Mouse (Mus musculus): ENCODE measurements at regions not wholly inside any gene's neighbourhood (a gene's known extent, or its start where the extent isn't known, plus 50 kb on each side); places are given as distances from the start of the nearest gene placed in this dataset.
"Not testable (repeated sequence)": the region's sequence is repeated elsewhere in the genome, so short reads cannot be mapped to it uniquely, and the experiment has no call there.

DNA sequence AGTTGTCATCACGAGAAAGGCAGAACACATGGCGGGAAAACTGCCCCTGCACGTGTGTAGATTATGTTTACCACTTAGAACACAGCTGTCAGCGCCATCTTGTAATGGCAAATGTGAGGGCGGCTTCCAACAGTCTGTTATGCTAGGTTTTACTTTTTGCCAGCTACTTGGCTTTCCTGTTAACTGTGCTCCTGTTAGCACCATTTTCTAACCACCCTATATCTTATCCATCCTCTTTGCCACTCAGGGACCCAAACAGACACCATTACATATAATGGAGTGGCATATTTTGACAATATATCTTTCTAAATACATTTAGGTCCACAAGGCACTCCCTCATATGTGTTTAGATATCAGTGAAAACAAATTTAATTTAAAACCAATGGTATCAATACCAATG, 247.7 kb upstream of the Api5 start:
- not testable (repeated sequence) for H3K27me3 ChIP-seq (replicated peaks; ENCODE audit: control insufficient read depth, insufficient read depth, low read length); H3K4me3 ChIP-seq (ENCODE audit: low read length); H3K4me2 ChIP-seq (ENCODE audit: low read depth, low read length); H3K36me3 ChIP-seq (ENCODE audit: control insufficient read depth, insufficient read depth, low read length); H3K4me1 ChIP-seq (ENCODE audit: control insufficient read depth, insufficient read depth, low read length); ATAC-seq; H3K9ac ChIP-seq (ENCODE audit: low read depth, low read length); H3K27ac ChIP-seq (ENCODE audit: low read length); H3K9me3 ChIP-seq (ENCODE audit: control insufficient read depth, low read length)
- 96% methylated on average over 2 of the region's 5 CpGs for WGBS

GRCm38 (mm10) chr2:94680096-94680765, 242.3 kb upstream of the Api5 start:
- Histone ChIP-seq H3K4me1 (ENCODE audit: control insufficient read depth, insufficient read depth, low read length) (no peaks in the 10 kb centered on the region), H3K4me3 (ENCODE audit: low read length) (no peak overlapping the region), H3K27ac (ENCODE audit: low read length) (no peak overlapping the region), H3K36me3 (ENCODE audit: control insufficient read depth, insufficient read depth, low read length) (no peaks in the 10 kb centered on the region), H3K27me3 (replicated peaks; ENCODE audit: control insufficient read depth, insufficient read depth, low read length) (no peaks in the 10 kb centered on the region), H3K4me2 (ENCODE audit: low read depth, low read length) (no peak overlapping the region), H3K9me3 (ENCODE audit: control insufficient read depth, low read length) (no peaks in the 10 kb centered on the region), H3K9ac (ENCODE audit: low read depth, low read length) (no peak overlapping the region)
- 66% methylated on average over 6 of the region's 6 CpGs for WGBS
- ATAC-seq = no peak

GRCm38 (mm10) chr2:94665850-94666249, 227.9 kb upstream of the Api5 start:
- Histone ChIP-seq H3K36me3 (ENCODE audit: control insufficient read depth, insufficient read depth, low read length) (no peaks in the 10 kb centered on the region), H3K4me3 (ENCODE audit: low read length) (no peak overlapping the region), H3K27ac (ENCODE audit: low read length) (no peak overlapping the region), H3K9me3 (ENCODE audit: control insufficient read depth, low read length) (no peaks in the 10 kb centered on the region), H3K4me2 (ENCODE audit: low read depth, low read length) (no peak overlapping the region), H3K9ac (ENCODE audit: low read depth, low read length) (no peak overlapping the region), H3K27me3 (replicated peaks; ENCODE audit: control insufficient read depth, insufficient read depth, low read length) (no peaks in the 10 kb centered on the region), H3K4me1 (ENCODE audit: control insufficient read depth, insufficient read depth, low read length) (no peaks in the 10 kb centered on the region)
- ATAC-seq = no peak
- 88% methylated on average over 2 of the region's 2 CpGs for WGBS

DNA sequence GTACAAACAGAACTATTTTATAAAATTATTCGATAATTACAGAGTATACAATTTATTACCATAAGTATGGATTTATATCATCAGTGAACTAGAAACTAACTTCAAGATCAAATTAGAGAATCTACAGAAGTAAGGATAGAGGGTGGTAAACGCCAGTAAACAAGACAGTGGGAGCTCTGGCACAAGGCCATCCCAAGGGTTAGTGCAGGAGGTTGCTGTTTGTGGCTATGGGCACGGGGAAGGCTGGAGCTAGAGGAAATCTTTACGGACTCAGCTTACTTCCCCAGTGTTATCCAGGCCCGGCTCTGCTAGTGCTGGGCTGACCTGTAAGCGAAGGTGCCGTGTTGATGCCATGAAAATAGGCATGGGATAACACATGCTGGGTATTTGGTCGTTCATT, 220.5 kb upstream of the Api5 start:
- no peaks in the 10 kb centered on the region for H3K36me3 ChIP-seq (ENCODE audit: control insufficient read depth, insufficient read depth, low read length)
- H3K4me2 ChIP-seq (ENCODE audit: low read depth, low read length) = no peak overlapping the region
- no peak for ATAC-seq
- H3K9ac ChIP-seq (ENCODE audit: low read depth, low read length) = no peak overlapping the region
- no peaks in the 10 kb centered on the region for H3K9me3 ChIP-seq (ENCODE audit: control insufficient read depth, low read length)
- 83% methylated on average over 8 of the region's 8 CpGs for WGBS
- no peak overlapping the region for H3K4me3 ChIP-seq (ENCODE audit: low read length)
- H3K27me3 ChIP-seq (replicated peaks; ENCODE audit: control insufficient read depth, insufficient read depth, low read length) = no peaks in the 10 kb centered on the region
- H3K4me1 ChIP-seq (ENCODE audit: control insufficient read depth, insufficient read depth, low read length) = no peaks in the 10 kb centered on the region
- no peak overlapping the region for H3K27ac ChIP-seq (ENCODE audit: low read length)

All from intestine, embryonic 16.5 days (tissue).